Mouse (Mus musculus) urinary bladder, postnatal 25 days (tissue): ENCODE data around the gene Zfp358.

Experiments
- DNase-seq: peaks from one replicate; pipeline ENCODE4 v3.0.0; 2022; ENCODE audit warnings: low spot score

Zfp358 gene

DNA sequence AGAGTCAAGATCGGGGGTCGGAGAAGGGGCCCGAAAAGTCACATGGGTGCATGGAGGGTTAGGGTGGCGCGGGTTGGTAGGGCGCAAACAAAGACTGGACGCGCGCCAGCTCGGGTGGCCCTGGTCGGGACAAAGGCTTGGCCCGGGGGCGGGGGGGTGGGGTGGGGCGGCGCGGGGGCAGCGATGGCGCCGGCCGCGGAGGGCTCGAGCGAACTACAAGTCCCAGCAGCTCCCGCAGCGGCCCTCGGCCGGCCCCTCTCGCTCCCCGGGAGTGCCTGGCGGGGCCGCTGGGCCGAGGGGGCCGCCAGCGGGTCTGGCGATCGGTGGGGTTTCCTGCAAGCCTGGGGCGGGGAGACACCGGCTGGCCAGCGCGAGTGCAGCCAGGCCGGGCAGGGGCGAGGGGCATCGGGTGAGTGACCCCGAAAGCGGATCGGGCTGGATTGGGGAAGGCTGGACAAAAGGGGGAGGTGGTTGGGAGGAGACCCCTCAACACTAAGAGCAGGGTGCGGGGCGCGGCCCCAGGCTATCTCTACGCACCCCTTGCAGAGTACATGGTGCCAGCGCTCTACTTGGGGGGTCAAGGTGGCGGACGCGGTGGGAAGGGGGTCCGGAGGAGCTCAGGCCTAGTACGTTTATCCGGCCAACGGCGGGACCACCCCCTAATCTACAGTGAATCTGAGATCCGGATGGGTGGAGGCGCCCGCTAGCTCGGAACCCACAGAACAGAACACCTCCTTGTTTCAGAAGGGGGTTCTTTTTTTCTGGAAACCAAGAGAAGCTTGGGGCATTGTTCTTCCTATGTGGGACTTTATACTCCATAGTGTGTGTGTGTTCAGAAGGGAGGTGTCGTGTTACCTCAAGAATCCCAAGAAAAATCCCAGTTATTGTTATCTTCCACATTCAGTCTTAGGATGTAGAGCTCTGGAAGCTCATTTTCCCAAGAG lies at the start of gene Zfp358:
Zfp358 (plus strand) TSS at position 238 of the 944 bp plus-strand sequence.
- DNase-seq, result peak; percentile 72

- no peak for DNase-seq
These were observed 43.7 kb upstream of the Zfp358 start for GRCm38 (mm10) chr8:3449226-3449625.

DNA sequence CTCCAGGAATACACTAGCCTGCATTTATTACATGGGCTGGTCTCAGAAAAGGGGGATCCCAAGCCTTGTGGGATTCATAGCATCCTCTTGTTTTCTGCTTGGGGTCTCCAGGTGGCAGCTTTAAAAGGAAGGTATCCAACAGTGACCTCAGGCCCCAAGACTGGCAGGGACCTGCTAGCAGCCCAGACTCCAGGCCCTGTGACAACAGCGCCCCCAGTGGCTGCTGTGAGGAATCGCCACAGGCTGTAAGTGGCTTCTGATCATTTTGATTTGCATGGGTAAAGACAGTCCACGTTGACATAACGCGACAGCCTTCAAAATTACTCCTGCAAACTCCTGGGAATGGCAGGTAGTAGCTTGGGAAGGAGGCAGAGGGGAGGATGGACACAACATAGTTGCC lies 42.3 kb upstream of the Zfp358 start:
- peak; percentile 66 for DNase-seq

DNA sequence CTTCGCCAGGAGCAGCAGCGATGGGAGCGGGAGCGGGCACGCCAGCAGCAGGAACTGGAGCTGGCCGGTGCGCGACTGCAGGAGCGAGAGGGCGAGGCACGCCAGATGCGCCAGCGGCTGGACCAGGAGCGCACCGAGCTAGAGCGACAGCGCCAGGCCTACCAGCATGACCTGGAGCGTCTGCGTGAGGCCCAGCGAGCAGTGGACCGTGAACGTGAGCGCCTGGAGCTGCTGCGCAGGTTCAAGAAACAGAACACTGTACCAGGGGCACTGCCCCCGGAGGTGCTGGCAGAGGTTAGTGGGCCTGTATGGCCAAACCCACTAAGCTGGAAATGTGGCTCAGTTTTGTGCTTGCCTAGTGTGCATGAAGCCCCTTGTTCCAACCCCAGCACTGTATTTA lies 40.9 kb upstream of the Zfp358 start:
- DNase-seq, result no peak

DNA sequence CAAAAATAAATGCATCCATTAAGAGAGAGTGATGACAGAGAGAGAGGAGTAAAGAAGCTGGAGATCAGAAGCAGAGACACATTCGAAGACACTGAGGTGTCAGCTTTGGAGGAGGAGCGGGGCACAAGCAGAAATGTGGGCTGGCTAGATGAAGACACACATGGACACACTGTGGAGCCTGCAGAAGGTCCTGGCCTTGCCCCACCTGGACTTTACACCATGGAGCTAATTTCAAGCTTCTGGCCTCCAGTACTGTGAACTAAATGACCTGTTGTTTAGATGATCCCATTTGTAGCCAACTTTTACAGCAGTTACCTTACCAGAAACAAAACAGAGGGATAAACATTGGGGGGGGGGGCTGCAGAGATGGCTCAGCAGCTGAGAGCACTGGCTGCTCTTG lies 29.7 kb upstream of the Zfp358 start:
- no peak for DNase-seq

GRCm38 (mm10) chr8:3464309-3464708 lies 28.6 kb upstream of the Zfp358 start:
- DNase-seq, result no peak

GRCm38 (mm10) chr8:3467006-3467885 lies 25.7 kb upstream of the Zfp358 start, which contains the start of gene Pex11g:
Gene Pex11g (minus strand): TSS chr8:3467680.
- peak; percentile 99 for DNase-seq

DNA sequence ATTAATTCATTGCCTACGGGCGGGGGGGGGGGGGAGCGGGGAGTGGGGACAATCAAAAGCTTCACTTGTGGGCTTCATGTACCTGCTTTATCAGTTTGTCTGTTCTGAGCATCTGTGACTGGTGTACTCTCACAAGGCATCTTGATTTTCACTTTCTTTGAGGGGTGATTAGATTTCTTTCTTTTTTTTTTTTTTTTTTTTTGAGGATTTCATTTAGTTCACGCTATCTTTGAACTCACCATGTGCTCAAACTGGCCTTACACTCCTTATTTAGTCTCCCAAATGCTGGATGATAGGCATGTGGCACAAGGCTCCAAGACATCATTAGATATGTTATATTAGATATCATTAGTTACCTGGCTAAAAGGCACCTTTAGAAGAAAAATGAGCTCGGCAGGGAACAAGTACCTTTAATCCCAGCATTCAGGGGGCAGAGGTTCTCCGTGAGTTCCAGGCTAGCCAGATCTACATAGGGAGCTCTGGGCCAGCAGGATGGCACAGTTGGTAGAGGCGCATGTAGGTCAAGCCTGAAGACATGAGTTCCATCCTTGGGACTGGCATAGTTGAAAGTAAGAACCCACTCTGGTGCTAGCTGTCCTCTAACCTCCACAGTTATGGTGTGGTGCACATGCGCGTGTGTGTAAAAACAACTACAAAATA lies 24.9 kb upstream of the Zfp358 start:
- no peak for DNase-seq

DNA sequence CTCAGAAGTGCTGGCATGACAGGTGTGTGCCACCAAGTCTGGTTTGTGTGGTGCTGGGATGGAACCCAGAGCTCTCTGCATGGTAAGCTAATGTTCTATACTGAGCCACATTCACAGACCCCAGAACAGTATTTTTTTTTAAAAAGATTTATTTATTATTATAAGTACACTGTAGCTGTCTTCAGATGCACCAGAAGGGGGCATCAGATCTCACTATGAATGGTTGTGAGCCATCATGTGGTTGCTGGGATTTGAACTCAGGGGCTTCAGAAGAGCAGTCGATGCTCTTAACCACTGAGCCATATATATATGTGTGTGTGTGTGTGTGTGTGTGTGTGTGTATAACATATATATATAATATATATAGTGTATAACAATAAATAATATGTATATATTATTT lies 24.1 kb upstream of the Zfp358 start:
- no peak for DNase-seq

GRCm38 (mm10) chr8:3470562-3470961 lies 22.4 kb upstream of the Zfp358 start, which contains the start of gene Tex45:
Gene Tex45 (plus strand): TSS chr8:3470862.
- DNase-seq, result no peak

- DNase-seq, result no peak
These were observed 17.1 kb upstream of the Zfp358 start for GRCm38 (mm10) chr8:3475715-3476429.

- DNase-seq, result no peak
These were observed 12.6 kb upstream of the Zfp358 start for GRCm38 (mm10) chr8:3480221-3480785.

DNA sequence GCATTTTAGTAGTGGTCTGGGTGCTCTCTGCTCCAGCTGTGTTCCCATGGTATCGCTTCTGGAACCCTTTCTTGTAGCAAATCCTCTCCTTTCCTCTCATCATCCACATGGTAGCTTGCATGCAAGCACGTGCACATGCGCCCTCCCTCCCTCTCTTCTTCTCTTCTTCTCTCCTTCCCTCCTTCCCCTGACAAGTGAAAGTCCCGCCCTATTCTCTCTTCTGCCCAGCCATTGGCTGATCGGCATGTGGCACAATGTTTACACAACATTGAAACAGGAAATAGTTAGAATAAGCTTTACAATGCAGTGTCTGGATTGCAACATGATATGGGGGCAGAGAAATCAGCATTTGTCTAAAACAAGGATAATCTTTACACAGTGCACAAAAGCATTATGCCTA lies 11.3 kb upstream of the Zfp358 start:
- no peak for DNase-seq

GRCm38 (mm10) chr8:3482240-3482740 lies 10.6 kb upstream of the Zfp358 start:
- no peak for DNase-seq

GRCm38 (mm10) chr8:3483546-3483945 lies 9.4 kb upstream of the Zfp358 start:
- no peak for DNase-seq

DNA sequence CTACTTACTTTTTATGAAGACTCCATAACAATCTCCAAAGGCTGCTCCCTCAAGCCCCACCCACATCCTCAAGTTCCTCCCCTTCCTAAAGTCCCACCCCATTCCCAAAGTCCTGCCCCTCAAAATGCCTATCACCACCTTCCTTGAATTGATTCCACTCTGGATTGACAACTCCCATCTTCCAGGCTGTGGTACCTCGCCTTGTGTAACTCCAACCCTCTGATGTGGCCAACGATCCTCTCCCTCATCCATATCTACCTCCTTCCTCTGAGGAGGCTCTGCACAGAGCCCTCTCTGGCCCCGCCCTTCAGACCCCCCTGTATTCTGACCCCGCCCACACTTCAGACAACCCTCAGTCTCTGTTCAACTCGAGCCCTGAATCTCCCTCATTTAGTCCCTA lies 7.7 kb upstream of the Zfp358 start:
- no peak for DNase-seq

DNA sequence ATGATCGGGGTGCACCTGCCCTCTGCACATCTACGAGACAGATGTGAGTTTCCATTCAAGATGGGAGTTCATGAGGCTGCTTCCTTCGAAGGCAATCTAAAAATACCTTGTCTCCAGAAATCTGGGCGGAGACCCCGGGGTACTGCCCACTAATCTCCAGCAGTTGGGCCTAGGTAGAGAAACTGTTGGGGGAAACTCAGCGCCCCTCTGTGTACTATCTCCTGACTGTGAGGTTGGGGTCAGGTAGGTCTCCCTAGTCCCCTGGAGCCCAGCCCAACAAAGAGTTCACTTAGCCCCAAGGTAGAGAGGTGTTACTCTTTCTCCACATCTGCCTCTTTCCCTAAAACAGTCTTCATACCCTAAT lies 889 bp downstream of the Zfp358 start:
- no peak for DNase-seq

DNA sequence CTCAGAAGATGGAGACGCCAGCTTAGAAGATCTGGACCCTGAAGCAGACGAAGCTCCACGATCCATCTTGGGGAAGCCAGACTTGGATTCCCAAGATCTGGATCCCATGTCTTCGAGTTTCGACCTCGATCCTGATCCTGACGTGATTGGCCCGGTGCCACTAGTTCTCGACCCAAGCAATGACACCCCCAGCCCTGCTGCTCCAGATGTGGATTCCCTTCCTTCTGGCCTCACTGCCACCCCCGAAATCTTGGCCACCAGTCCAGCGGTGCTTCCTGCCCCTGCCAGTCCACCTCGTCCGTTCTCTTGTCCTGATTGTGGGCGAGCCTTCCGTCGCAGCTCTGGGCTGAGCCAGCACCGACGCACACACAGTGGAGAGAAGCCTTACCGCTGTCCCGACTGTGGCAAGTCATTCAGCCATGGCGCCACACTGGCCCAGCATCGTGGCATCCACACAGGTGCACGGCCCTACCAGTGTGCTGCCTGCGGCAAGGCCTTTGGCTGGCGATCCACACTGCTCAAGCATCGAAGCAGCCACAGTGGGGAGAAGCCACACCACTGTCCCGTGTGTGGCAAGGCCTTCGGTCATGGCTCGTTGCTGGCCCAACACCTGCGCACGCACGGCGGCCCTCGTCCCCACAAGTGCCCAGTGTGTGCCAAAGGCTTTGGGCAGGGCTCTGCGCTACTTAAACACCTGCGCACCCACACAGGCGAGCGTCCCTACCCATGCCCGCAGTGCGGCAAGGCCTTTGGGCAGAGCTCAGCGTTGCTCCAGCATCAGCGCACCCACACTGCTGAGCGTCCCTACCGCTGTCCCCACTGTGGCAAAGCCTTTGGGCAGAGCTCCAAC lies 2.9 kb downstream of the Zfp358 start:
- no peak for DNase-seq

GRCm38 (mm10) chr8:3496428-3496748 lies 3.5 kb downstream of the Zfp358 start:
- DNase-seq, result no peak

DNA sequence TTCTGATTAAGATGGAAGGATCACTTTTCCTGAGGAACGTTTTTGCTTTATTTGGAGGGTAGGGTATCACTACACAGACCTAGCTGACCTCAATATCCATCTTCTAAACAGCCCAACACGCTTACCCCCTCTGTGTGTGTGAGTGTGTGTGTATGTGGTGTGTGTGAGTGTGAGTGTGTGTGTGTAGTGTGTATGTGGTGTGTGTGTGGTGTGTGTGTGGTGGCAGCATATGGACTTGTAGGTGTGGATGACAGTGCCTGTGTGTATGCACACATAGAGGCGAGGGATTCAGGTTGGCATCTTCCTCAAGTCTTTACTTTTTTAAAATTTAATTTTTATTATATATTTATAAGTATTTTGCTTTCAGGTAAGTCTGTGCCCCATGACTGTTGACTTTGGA lies 5.6 kb downstream of the Zfp358 start:
- DNase-seq, result no peak
